Comparison of ENCODE assay signal across 8 mouse cellular contexts in genomic region chr17:29437535-29438324, GRCm38 (mm10). TPM values are rescaled to one million over a fixed set of nuclear protein-coding genes. Genes with fewer than 3 reads are reported as not detected.
DNase-seq lines count a peak whose midpoint lies in the region; ATAC-seq and TF ChIP-seq lines count a peak whose summit lies in the region.

No protein-coding gene starts in this region.

- peak overlapping the region; percentile 38 for H3K4me3 ChIP-seq in heart, embryonic 11.5 days (ENCODE audit: low read depth, low read length)
- H3K4me3 ChIP-seq in E14TG2a.4 (replicated peaks; ENCODE audit: low read length): peak overlapping the region; percentile 74
- peak overlapping the region; percentile 39 for H3K4me3 ChIP-seq in forebrain, postnatal 0 days (ENCODE audit: low read depth, low read length)
- H3K4me3 ChIP-seq in macrophage (ENCODE audit: inconsistent target): peak overlapping the region; percentile 16; the same call in 1 of the 2 replicates

- peak overlapping the region; percentile 65 for H3K4me2 ChIP-seq in heart, embryonic 11.5 days
- H3K4me2 ChIP-seq in forebrain, postnatal 0 days (ENCODE audit: low read depth): peak overlapping the region; percentile 52

- intact Hi-C loops in left cerebral cortex, postnatal 14 days (cut with DNase I): loop anchor here (5.0 kb wide), 1 partner anchor 55 kb away; the partner anchor contains the start of gene Pim1

- H3K9ac ChIP-seq in heart, embryonic 11.5 days (ENCODE audit: low read depth, low read length): peak overlapping the region; percentile 73
- peak overlapping the region; percentile 68 for H3K9ac ChIP-seq in forebrain, postnatal 0 days

- no peak for TF ChIP-seq CTCF in E14TG2a.4 (conservative IDR thresholded peaks at IDR 0.05; ENCODE audit: low read length)
- no peak for TF ChIP-seq CTCF in forebrain, postnatal 0 days (IDR thresholded peaks at IDR 0.05; ENCODE audit: low read depth)

- H3K79me2 ChIP-seq in macrophage (ENCODE audit: inconsistent target): peaks cover 23% of the 10 kb centered on the region

- H3K36me3 ChIP-seq in heart, embryonic 11.5 days (ENCODE audit: control insufficient read depth, insufficient read depth, low read length): no peaks in the 10 kb centered on the region
- H3K36me3 ChIP-seq in E14TG2a.4 (ENCODE audit: insufficient read depth, low read length): no peaks in the 10 kb centered on the region
- H3K36me3 ChIP-seq in forebrain, postnatal 0 days (ENCODE audit: insufficient read depth): no peaks in the 10 kb centered on the region
- no peaks in the 10 kb centered on the region for H3K36me3 ChIP-seq in macrophage (ENCODE audit: inconsistent target)

- no peak for ATAC-seq in heart, embryonic 11.5 days (replicated peaks; ENCODE audit: insufficient number of reproducible peaks, low FRiP score, low TSS enrichment)
- ATAC-seq in forebrain, postnatal 0 days: no peak

- peak overlapping the region; percentile 92 for H3K27ac ChIP-seq in heart, embryonic 11.5 days (ENCODE audit: low read depth, low read length)
- peak overlapping the region; percentile 87 for H3K27ac ChIP-seq in forebrain, postnatal 0 days (ENCODE audit: low read depth, low read length)
- 0 out of 2 replicates have a peak overlapping the region, but pooled peaks have one; percentile 17 for H3K27ac ChIP-seq in macrophage

- no peaks in the 10 kb centered on the region for H3K27me3 ChIP-seq in heart, embryonic 11.5 days (ENCODE audit: control insufficient read depth, insufficient read depth, low read length)
- H3K27me3 ChIP-seq in E14TG2a.4 (ENCODE audit: insufficient read depth, low read length): peaks cover 2% of the 10 kb centered on the region; the same call in 1 of the 2 replicates
- H3K27me3 ChIP-seq in forebrain, postnatal 0 days (ENCODE audit: insufficient read depth, low read length): no peaks in the 10 kb centered on the region

- no peaks in the 10 kb centered on the region for H3K9me3 ChIP-seq in heart, embryonic 11.5 days (replicated peaks; ENCODE audit: control insufficient read depth, low read length)
- H3K9me3 ChIP-seq in E14TG2a.4 (ENCODE audit: low read length): no peaks in the 10 kb centered on the region
- H3K9me3 ChIP-seq in forebrain, postnatal 0 days (ENCODE audit: low read length): no peaks in the 10 kb centered on the region

- no peak for DNase-seq in heart, adult 8-10 months (ENCODE audit: low spot score)
- peak; percentile 39 for DNase-seq in forebrain, postnatal 0 days
- no peak for DNase-seq in frontal cortex, postnatal 36 days (ENCODE audit: low spot score in 2 of 2)
- no peak for DNase-seq in left cerebral cortex, postnatal 14 days (ENCODE audit: low spot score in 2 of 2)
- no peak for DNase-seq in ovary, adult 18-20 months (ENCODE audit: low spot score)

- 38% methylated on average over 16 of the region's 16 CpGs for WGBS in heart, embryonic 11.5 days (ENCODE audit: insufficient replicate concordance)
- 34% methylated on average over 16 of the region's 16 CpGs for WGBS in forebrain, postnatal 0 days
- 42% methylated on average over 16 of the region's 16 CpGs for WGBS in macrophage (ENCODE audit: missing documents)

- H3K4me1 ChIP-seq in heart, embryonic 11.5 days (ENCODE audit: control insufficient read depth, insufficient read depth, low read length): peaks cover 61% of the 10 kb centered on the region
- H3K4me1 ChIP-seq in E14TG2a.4 (replicated peaks; ENCODE audit: low read depth, low read length): peaks cover 78% of the 10 kb centered on the region
- no peaks in the 10 kb centered on the region; the same call in 1 of the 2 replicates for H3K4me1 ChIP-seq in forebrain, postnatal 0 days (ENCODE audit: insufficient read depth)

RNA-seq across cellular contexts. Expression of gene Pim1, which starts 52.8 kb away (rescaled TPM):
- polyA plus RNA-seq in heart, embryonic 11.5 days (2014; fragmentation: Nextera tagmentation; extraction: Ambion mirVana): 23.5 and 27.3 TPM in 2 replicates
- 10 to 100 TPM; 16.0 to 22.3 (median 17.4) TPM for total RNA-seq in heart, adult 8-10 months (2022)
- 8.7 and 14.6 TPM in 2 replicates for total RNA-seq in forebrain, postnatal 0 days (2014; rRNA removed)
- polyA plus RNA-seq in forebrain, postnatal 0 days (2015; fragmentation: Nextera tagmentation; extraction: Ambion mirVana): 10.3 and 12.0 TPM in 2 replicates
- 1,000 to 10,000 TPM in 6 of 26 experiments, 100 to 1,000 TPM in 19, 10 to 100 TPM in 1; 95.1 to 1,355 (median 578) TPM for total RNA-seq in macrophage (2018; cell fraction: chromatin; rRNA removed)
- total RNA-seq in macrophage (2018; cell fraction: cytosol; rRNA removed): 1,000 to 10,000 TPM in 3 of 26 experiments, 100 to 1,000 TPM in 21, 10 to 100 TPM in 2; 64.1 to 1,333 (median 331) TPM
- total RNA-seq in macrophage (2018; cell fraction: nucleus; rRNA removed): 1,000 to 10,000 TPM in 10 of 26 experiments, 100 to 1,000 TPM in 15, 10 to 100 TPM in 1; 94.8 to 1,462 (median 879) TPM
- 30.0 to 53.7 TPM (median 48.6 TPM) in 3 replicates for polyA plus RNA-seq in macrophage (2018)
- total RNA-seq in left cerebral cortex, postnatal 14 days (2021): 1 to 10 TPM; 3.4 to 4.2 TPM

Comparison
In these comparisons a context has a peak if more than half of its experiments do, and no peak if none do; other contexts are left out.
1. H3K27ac ChIP-seq: peak in every context shown above with its lines; median percentile 92 in heart, embryonic 11.5 days; 87 in forebrain, postnatal 0 days; 17 in macrophage.
2. H3K4me3 ChIP-seq: peak in every context shown above with its lines; median percentile 74 in E14TG2a.4; 39 in forebrain, postnatal 0 days; 38 in heart, embryonic 11.5 days; 16 in macrophage.